Mouse (Mus musculus) liver, embryonic 14.5 days (tissue): ENCODE measurements around the gene Ezh1.

ENCODE experiments used
- CTCF ChIP-seq: IDR thresholded peaks from 2 replicates; pipeline ENCODE4 v1.5.1; 2016; ENCODE audit warnings: antibody characterized with exemption, low read depth, control low read depth
- EP300 ChIP-seq: IDR thresholded peaks from 2 replicates; pipeline ENCODE4 v1.6.1; 2016; ENCODE audit warnings: antibody characterized with exemption, low read depth

- TF ChIP-seq CTCF (no peak), EP300 (no peak)
Measured at GRCm38 (mm10) chr11:101232010-101232839, 6.0 kb upstream of the Ezh1 start.
